Mouse (Mus musculus): ENCODE data around the gene Mmp12. TPM values are rescaled to one million over a fixed set of nuclear protein-coding genes. Genes with fewer than 3 reads are reported as not detected.

Gene Mmp12
- 0.19 and 0.71 TPM in 2 replicates for polyA plus RNA-seq (2015; fragmentation: Nextera tagmentation; extraction: Ambion mirVana)

DNA sequence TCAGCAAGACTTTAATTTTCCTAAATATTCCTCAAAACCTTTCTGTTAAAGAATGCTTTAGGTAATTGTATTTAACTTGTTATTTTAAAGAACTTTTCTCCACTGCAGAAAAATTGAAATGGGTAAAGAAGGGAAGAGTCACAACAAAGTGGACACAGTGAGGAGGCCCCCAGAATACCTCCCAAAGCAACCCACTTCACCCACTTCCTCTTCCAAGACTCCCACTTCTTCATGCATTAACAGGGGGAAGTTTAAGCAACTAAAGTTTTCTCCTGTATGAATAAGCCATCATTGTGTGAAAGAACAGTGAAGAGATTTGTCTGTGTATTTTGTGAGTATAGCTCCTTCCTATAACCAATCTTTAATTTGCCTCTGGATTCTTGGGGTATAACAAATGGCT is at the start of gene Mmp12:
Mmp12 (plus strand) TSS at position 275 of the 400 bp plus-strand sequence.

DNA sequence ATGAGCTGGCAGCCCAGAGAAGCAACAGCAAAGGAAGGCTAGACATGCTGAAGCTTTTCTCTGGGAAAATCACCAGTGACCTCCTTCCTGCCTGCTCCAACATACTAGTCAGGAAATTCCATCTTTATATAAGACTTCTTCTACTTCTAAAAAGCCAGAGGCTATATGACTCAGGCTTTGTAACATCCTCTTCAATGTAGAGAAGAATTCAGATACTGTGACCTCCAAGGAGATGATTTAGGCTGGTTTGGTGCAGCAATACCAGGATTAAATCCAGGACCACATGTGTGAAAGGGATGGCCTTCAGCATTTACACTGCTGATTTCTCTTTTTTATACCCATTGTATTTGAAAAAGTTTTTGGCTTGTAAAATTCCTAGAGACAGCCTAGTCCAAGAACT is 43.8 kb downstream of the Mmp12 start, which contains the start of gene Mmp1b:
Mmp1b (minus strand) TSS at position 101 of the 400 bp plus-strand sequence.

Other genes starting within 250 kb of the Mmp12 start
- 3.4 and 4.2 TPM in 2 replicates for gene Dync2h1, start 159.9 kb upstream of the Mmp12 start, polyA plus RNA-seq (2015; fragmentation: Nextera tagmentation; extraction: Ambion mirVana)
- gene Dcun1d5, start 159.9 kb upstream of the Mmp12 start, polyA plus RNA-seq (2015; fragmentation: Nextera tagmentation; extraction: Ambion mirVana), result 92.1 and 103 TPM in 2 replicates
- gene Mmp13, start 71.9 kb upstream of the Mmp12 start, polyA plus RNA-seq (2015; fragmentation: Nextera tagmentation; extraction: Ambion mirVana), result 0.06 and 0.14 TPM in 2 replicates
- gene Mmp1b, start 43.7 kb downstream of the Mmp12 start, polyA plus RNA-seq (2015; fragmentation: Nextera tagmentation; extraction: Ambion mirVana), result not detected in 2 replicates
- gene Mmp3, start 101.4 kb downstream of the Mmp12 start, polyA plus RNA-seq (2015; fragmentation: Nextera tagmentation; extraction: Ambion mirVana), result 0.08 and 0.30 TPM in 2 replicates
- 0.21 and 0.26 TPM in 2 replicates for gene Mmp10, start 158.0 kb downstream of the Mmp12 start, polyA plus RNA-seq (2015; fragmentation: Nextera tagmentation; extraction: Ambion mirVana)
- 0.24 and 0.46 TPM in 2 replicates for gene Mmp8, start 214.1 kb downstream of the Mmp12 start, polyA plus RNA-seq (2015; fragmentation: Nextera tagmentation; extraction: Ambion mirVana)
- gene Mmp27, start 227.0 kb downstream of the Mmp12 start, polyA plus RNA-seq (2015; fragmentation: Nextera tagmentation; extraction: Ambion mirVana), result not detected in 2 replicates

Measured in urinary bladder, postnatal 0 days (tissue).